Mouse (Mus musculus): ENCODE results near the gene Kifc3. TPM values are rescaled to one million over a fixed set of nuclear protein-coding genes. Genes with fewer than 3 reads are reported as not detected.

Gene Kifc3
- polyA plus RNA-seq, 1 experiment from 2014 or later, result 5.2 TPM

- H3K4me3 ChIP-seq (ENCODE audit: low read depth, low read length), result no peak overlapping the region
- no peak overlapping the region for H3K9ac ChIP-seq (ENCODE audit: low read depth, low read length)
- no peaks in the 10 kb centered on the region for H3K9me3 ChIP-seq (ENCODE audit: control insufficient read depth, low read length)
- WGBS, result 76% methylated on average over 11 of the region's 11 CpGs
- H3K4me2 ChIP-seq (replicated peaks; ENCODE audit: low read depth, low read length), result no peak overlapping the region
- no peak for ATAC-seq (ENCODE audit: low FRiP score)
- H3K27ac ChIP-seq (ENCODE audit: low read depth, low read length), result no peak overlapping the region
- no peaks in the 10 kb centered on the region for H3K27me3 ChIP-seq (ENCODE audit: control insufficient read depth, insufficient read depth, low read length)
- H3K36me3 ChIP-seq (ENCODE audit: control insufficient read depth, insufficient read depth, low read length), result no peaks in the 10 kb centered on the region
- H3K4me1 ChIP-seq (replicated peaks; ENCODE audit: control insufficient read depth, insufficient read depth, low read length), result no peaks in the 10 kb centered on the region
- DNase-seq (ENCODE audit: low spot score), result no peak
These were observed 7.3 kb upstream of the Kifc3 start for GRCm38 (mm10) chr8:95209924-95210323.

- WGBS, result 30% methylated on average over 8 of the region's 8 CpGs
- Histone ChIP-seq H3K4me3 (ENCODE audit: low read depth, low read length) (no peak overlapping the region), H3K27ac (ENCODE audit: low read depth, low read length) (peak overlapping the region; percentile 86), H3K9ac (ENCODE audit: low read depth, low read length) (no peak overlapping the region), H3K36me3 (ENCODE audit: control insufficient read depth, insufficient read depth, low read length) (no peaks in the 10 kb centered on the region), H3K9me3 (ENCODE audit: control insufficient read depth, low read length) (no peaks in the 10 kb centered on the region), H3K4me1 (replicated peaks; ENCODE audit: control insufficient read depth, insufficient read depth, low read length) (no peaks in the 10 kb centered on the region), H3K27me3 (ENCODE audit: control insufficient read depth, insufficient read depth, low read length) (no peaks in the 10 kb centered on the region), H3K4me2 (replicated peaks; ENCODE audit: low read depth, low read length) (no peak overlapping the region)
- DNase-seq (ENCODE audit: low spot score) (peak; percentile 66), ATAC-seq (ENCODE audit: low FRiP score) (peak; percentile 83)
These were observed 3.3 kb upstream of the Kifc3 start for GRCm38 (mm10) chr8:95205946-95206345.

GRCm38 (mm10) chr8:95204039-95204380 lies 1.4 kb upstream of the Kifc3 start:
- Histone ChIP-seq H3K4me2 (replicated peaks; ENCODE audit: low read depth, low read length) (no peak overlapping the region), H3K9me3 (ENCODE audit: control insufficient read depth, low read length) (no peaks in the 10 kb centered on the region), H3K36me3 (ENCODE audit: control insufficient read depth, insufficient read depth, low read length) (no peaks in the 10 kb centered on the region), H3K4me3 (ENCODE audit: low read depth, low read length) (no peak overlapping the region), H3K4me1 (replicated peaks; ENCODE audit: control insufficient read depth, insufficient read depth, low read length) (no peaks in the 10 kb centered on the region), H3K27ac (ENCODE audit: low read depth, low read length) (no peak overlapping the region), H3K9ac (ENCODE audit: low read depth, low read length) (no peak overlapping the region), H3K27me3 (ENCODE audit: control insufficient read depth, insufficient read depth, low read length) (no peaks in the 10 kb centered on the region)
- WGBS, result 17% methylated on average over 10 of the region's 10 CpGs
- DNase-seq (ENCODE audit: low spot score) (peak; percentile 89), ATAC-seq (ENCODE audit: low FRiP score) (peak; percentile 52)

- DNase-seq (ENCODE audit: low spot score), result no peak
- H3K27ac ChIP-seq (ENCODE audit: low read depth, low read length), result no peak overlapping the region
- no peak overlapping the region for H3K4me3 ChIP-seq (ENCODE audit: low read depth, low read length)
- H3K4me2 ChIP-seq (replicated peaks; ENCODE audit: low read depth, low read length), result no peak overlapping the region
- no peaks in the 10 kb centered on the region for H3K36me3 ChIP-seq (ENCODE audit: control insufficient read depth, insufficient read depth, low read length)
- WGBS, result 47% methylated on average over 9 of the region's 9 CpGs
- no peaks in the 10 kb centered on the region for H3K4me1 ChIP-seq (replicated peaks; ENCODE audit: control insufficient read depth, insufficient read depth, low read length)
- H3K9me3 ChIP-seq (ENCODE audit: control insufficient read depth, low read length), result no peaks in the 10 kb centered on the region
- H3K27me3 ChIP-seq (ENCODE audit: control insufficient read depth, insufficient read depth, low read length), result no peaks in the 10 kb centered on the region
- ATAC-seq (ENCODE audit: low FRiP score), result no peak
- no peak overlapping the region for H3K9ac ChIP-seq (ENCODE audit: low read depth, low read length)
These were observed 870 bp upstream of the Kifc3 start for GRCm38 (mm10) chr8:95203326-95204038.

GRCm38 (mm10) chr8:95202056-95202570 lies 499 bp downstream of the Kifc3 start:
- no peak overlapping the region for H3K4me3 ChIP-seq (ENCODE audit: low read depth, low read length)
- H3K9me3 ChIP-seq (ENCODE audit: control insufficient read depth, low read length), result no peaks in the 10 kb centered on the region
- WGBS, result 78% methylated on average over 8 of the region's 8 CpGs
- H3K9ac ChIP-seq (ENCODE audit: low read depth, low read length), result no peak overlapping the region
- DNase-seq (ENCODE audit: low spot score) (no peak), ATAC-seq (ENCODE audit: low FRiP score) (no peak)
- H3K36me3 ChIP-seq (ENCODE audit: control insufficient read depth, insufficient read depth, low read length), result no peaks in the 10 kb centered on the region
- no peak overlapping the region for H3K4me2 ChIP-seq (replicated peaks; ENCODE audit: low read depth, low read length)
- H3K27me3 ChIP-seq (ENCODE audit: control insufficient read depth, insufficient read depth, low read length), result no peaks in the 10 kb centered on the region
- H3K4me1 ChIP-seq (replicated peaks; ENCODE audit: control insufficient read depth, insufficient read depth, low read length), result no peaks in the 10 kb centered on the region
- H3K27ac ChIP-seq (ENCODE audit: low read depth, low read length), result no peak overlapping the region

GRCm38 (mm10) chr8:95201491-95201890 lies 1.1 kb downstream of the Kifc3 start:
- ATAC-seq (ENCODE audit: low FRiP score) (no peak), DNase-seq (ENCODE audit: low spot score) (no peak)
- 67% methylated on average over 7 of the region's 7 CpGs for WGBS
- H3K27me3 ChIP-seq (ENCODE audit: control insufficient read depth, insufficient read depth, low read length), result no peaks in the 10 kb centered on the region
- H3K4me2 ChIP-seq (replicated peaks; ENCODE audit: low read depth, low read length), result no peak overlapping the region
- H3K36me3 ChIP-seq (ENCODE audit: control insufficient read depth, insufficient read depth, low read length), result no peaks in the 10 kb centered on the region
- no peak overlapping the region for H3K4me3 ChIP-seq (ENCODE audit: low read depth, low read length)
- no peak overlapping the region for H3K27ac ChIP-seq (ENCODE audit: low read depth, low read length)
- H3K9me3 ChIP-seq (ENCODE audit: control insufficient read depth, low read length), result no peaks in the 10 kb centered on the region
- no peak overlapping the region for H3K9ac ChIP-seq (ENCODE audit: low read depth, low read length)
- no peaks in the 10 kb centered on the region for H3K4me1 ChIP-seq (replicated peaks; ENCODE audit: control insufficient read depth, insufficient read depth, low read length)

GRCm38 (mm10) chr8:95200001-95200405 lies 2.6 kb downstream of the Kifc3 start:
- Histone ChIP-seq H3K36me3 (ENCODE audit: control insufficient read depth, insufficient read depth, low read length) (no peaks in the 10 kb centered on the region), H3K9ac (ENCODE audit: low read depth, low read length) (no peak overlapping the region), H3K27me3 (ENCODE audit: control insufficient read depth, insufficient read depth, low read length) (no peaks in the 10 kb centered on the region), H3K4me3 (ENCODE audit: low read depth, low read length) (no peak overlapping the region), H3K9me3 (ENCODE audit: control insufficient read depth, low read length) (no peaks in the 10 kb centered on the region), H3K27ac (ENCODE audit: low read depth, low read length) (no peak overlapping the region), H3K4me1 (replicated peaks; ENCODE audit: control insufficient read depth, insufficient read depth, low read length) (no peaks in the 10 kb centered on the region), H3K4me2 (replicated peaks; ENCODE audit: low read depth, low read length) (no peak overlapping the region)
- DNase-seq (ENCODE audit: low spot score) (no peak), ATAC-seq (ENCODE audit: low FRiP score) (no peak)
- WGBS, result 78% methylated on average over 9 of the region's 9 CpGs

- no peaks in the 10 kb centered on the region for H3K36me3 ChIP-seq (ENCODE audit: control insufficient read depth, insufficient read depth, low read length)
- H3K4me2 ChIP-seq (replicated peaks; ENCODE audit: low read depth, low read length), result no peak overlapping the region
- H3K9me3 ChIP-seq (ENCODE audit: control insufficient read depth, low read length), result no peaks in the 10 kb centered on the region
- DNase-seq (ENCODE audit: low spot score) (no peak), ATAC-seq (ENCODE audit: low FRiP score) (no peak)
- no peak overlapping the region for H3K27ac ChIP-seq (ENCODE audit: low read depth, low read length)
- no peak overlapping the region for H3K4me3 ChIP-seq (ENCODE audit: low read depth, low read length)
- no peak overlapping the region for H3K9ac ChIP-seq (ENCODE audit: low read depth, low read length)
- no peaks in the 10 kb centered on the region for H3K27me3 ChIP-seq (ENCODE audit: control insufficient read depth, insufficient read depth, low read length)
- no peaks in the 10 kb centered on the region for H3K4me1 ChIP-seq (replicated peaks; ENCODE audit: control insufficient read depth, insufficient read depth, low read length)
- 79% methylated on average over 11 of the region's 11 CpGs for WGBS
These were observed 6.9 kb downstream of the Kifc3 start for GRCm38 (mm10) chr8:95195728-95196127.

GRCm38 (mm10) chr8:95191497-95192175 lies 11.0 kb downstream of the Kifc3 start:
- H3K9me3 ChIP-seq (ENCODE audit: control insufficient read depth, low read length), result no peaks in the 10 kb centered on the region
- no peaks in the 10 kb centered on the region for H3K4me1 ChIP-seq (replicated peaks; ENCODE audit: control insufficient read depth, insufficient read depth, low read length)
- 85% methylated on average over 9 of the region's 9 CpGs for WGBS
- no peaks in the 10 kb centered on the region for H3K27me3 ChIP-seq (ENCODE audit: control insufficient read depth, insufficient read depth, low read length)
- no peak overlapping the region for H3K4me3 ChIP-seq (ENCODE audit: low read depth, low read length)
- ATAC-seq (ENCODE audit: low FRiP score) (no peak), DNase-seq (ENCODE audit: low spot score) (no peak)
- no peak overlapping the region for H3K4me2 ChIP-seq (replicated peaks; ENCODE audit: low read depth, low read length)
- no peak overlapping the region for H3K27ac ChIP-seq (ENCODE audit: low read depth, low read length)
- H3K36me3 ChIP-seq (ENCODE audit: control insufficient read depth, insufficient read depth, low read length), result no peaks in the 10 kb centered on the region
- no peak overlapping the region for H3K9ac ChIP-seq (ENCODE audit: low read depth, low read length)

Measured in hindbrain, embryonic 11.5 days (tissue).